Mouse (Mus musculus): ENCODE results near the gene Vmn2r67.
"Not testable (repeated sequence)": the region's sequence is repeated elsewhere in the genome, so short reads cannot be mapped to it uniquely, and the experiment has no call there.

Vmn2r67 gene

DNA sequence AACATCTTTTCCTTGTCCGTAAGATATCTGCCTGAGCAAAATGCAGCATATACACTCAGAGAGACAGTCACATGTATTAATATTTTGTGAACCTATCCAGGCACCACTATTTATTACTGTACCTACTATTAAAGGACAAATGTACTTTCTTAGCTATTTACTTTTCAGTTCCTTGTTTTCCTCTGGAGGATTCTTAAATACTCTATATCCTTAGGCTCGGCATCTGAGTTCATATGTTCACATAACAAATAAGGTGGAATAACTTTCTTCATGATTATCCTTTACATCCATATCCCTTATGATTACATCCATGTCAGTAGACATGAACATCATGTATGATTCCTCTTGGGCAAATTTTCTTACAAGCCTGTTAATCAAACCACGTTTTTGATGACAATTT lies at the start of gene Vmn2r67:
Gene Vmn2r67, minus strand, starts transcription at position 101 of the 400 bp plus-strand sequence.
- DNase-seq, result no peak

DNA sequence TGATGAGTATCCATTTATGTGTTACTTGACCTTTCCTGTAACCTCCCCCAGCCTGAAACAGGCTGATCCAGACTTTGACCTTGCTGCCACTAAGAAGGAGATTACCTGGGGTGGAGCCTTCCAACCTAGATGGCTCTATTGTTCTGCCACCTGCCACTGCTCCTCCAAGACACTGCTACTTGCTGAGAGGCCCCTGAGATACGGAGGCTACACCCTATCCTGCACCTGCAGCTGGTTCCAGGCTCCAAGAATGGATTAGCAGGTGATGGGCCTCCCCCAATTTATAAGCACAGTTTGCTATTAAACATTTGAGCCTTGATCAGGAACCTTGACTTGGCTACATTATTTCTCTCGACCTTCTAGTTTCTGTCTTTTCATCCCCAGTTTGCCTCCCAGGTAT lies 51.3 kb downstream of the Vmn2r67 start:
- DNase-seq, result not testable (repeated sequence)

Measured in right cerebral cortex, postnatal 25 days (tissue).